Comparison of ENCODE assay signal across 8 mouse cellular contexts in the genomic region with DNA sequence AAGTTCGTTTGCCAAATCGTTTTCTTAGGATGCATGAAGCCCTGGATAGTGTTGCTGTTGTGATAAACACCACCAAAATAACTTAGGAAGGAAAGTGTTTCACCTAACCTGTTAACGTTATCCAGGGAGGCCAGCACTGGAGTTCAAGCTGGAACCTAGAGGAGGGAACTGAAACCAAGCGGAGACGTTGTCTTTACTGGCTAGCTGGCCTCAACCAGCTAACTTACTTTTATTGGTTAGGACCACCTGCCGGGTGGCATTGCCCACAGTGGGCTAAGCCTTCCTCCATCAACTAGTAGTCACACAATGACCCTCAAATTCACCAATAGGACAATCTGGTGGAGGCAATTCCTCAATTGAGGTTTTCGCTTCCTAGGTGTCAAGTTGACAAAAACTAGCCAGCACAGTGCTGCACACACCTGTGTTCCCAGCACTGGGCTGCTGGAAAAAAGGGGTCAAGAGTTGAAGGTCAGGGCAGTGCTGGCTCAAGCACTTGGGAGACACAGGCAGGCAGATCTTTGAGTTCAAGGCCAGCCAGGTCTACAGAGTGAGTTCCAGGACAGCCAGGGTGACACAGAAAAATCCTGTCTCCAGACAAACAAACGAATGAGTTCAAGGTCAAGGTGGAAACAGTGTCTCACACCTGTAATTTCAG. TPM values are rescaled to one million over a fixed set of nuclear protein-coding genes. Genes with fewer than 3 reads are reported as not detected.
DNase-seq lines count a peak whose midpoint lies in the region; ATAC-seq and TF ChIP-seq lines count a peak whose summit lies in the region.

No protein-coding gene starts in this region.

- no peak overlapping the region for H3K9ac ChIP-seq in hindbrain, embryonic 11.5 days (ENCODE audit: low read depth, low read length)
- no peak overlapping the region for H3K9ac ChIP-seq in ES-Bruce4 (ENCODE audit: low read depth, poor library complexity, severe bottlenecking)
- H3K9ac ChIP-seq in embryonic facial prominence, embryonic 11.5 days (replicated peaks; ENCODE audit: low read length) = 0 out of 2 replicates have a peak overlapping the region, but pooled peaks have one; percentile 18
- peak overlapping the region; percentile 25; the same call in 1 of the 2 replicates for H3K9ac ChIP-seq in limb, embryonic 13.5 days

- peak overlapping the region; percentile 100 for H3K4me3 ChIP-seq in hindbrain, embryonic 10.5 days
- H3K4me3 ChIP-seq in hindbrain, embryonic 11.5 days (ENCODE audit: low read depth, low read length) = no peak overlapping the region
- no peak overlapping the region for H3K4me3 ChIP-seq in ES-Bruce4 (ENCODE audit: low read depth, low read length)
- H3K4me3 ChIP-seq in embryonic facial prominence, embryonic 11.5 days (ENCODE audit: low read depth, low read length) = no peak overlapping the region
- no peak overlapping the region; the same call in 1 of the 2 replicates for H3K4me3 ChIP-seq in limb, embryonic 13.5 days
- no peak overlapping the region for H3K4me3 ChIP-seq in thymus, adult 2 months (ENCODE audit: control insufficient read depth, insufficient read depth, low read length)

- H3K27ac ChIP-seq in hindbrain, embryonic 10.5 days = no peak overlapping the region
- no peak overlapping the region for H3K27ac ChIP-seq in hindbrain, embryonic 11.5 days (ENCODE audit: low read depth, low read length)
- H3K27ac ChIP-seq in ES-Bruce4 (ENCODE audit: insufficient read depth, low read length) = peak overlapping the region; percentile 66
- no peak overlapping the region for H3K27ac ChIP-seq in embryonic facial prominence, embryonic 11.5 days (replicated peaks; ENCODE audit: low read depth, low read length)
- H3K27ac ChIP-seq in limb, embryonic 13.5 days = no peak overlapping the region
- H3K27ac ChIP-seq in thymus, adult 2 months (ENCODE audit: control insufficient read depth, insufficient read depth, low read length) = no peak overlapping the region

- peaks cover 18% of the 10 kb centered on the region for H3K4me1 ChIP-seq in hindbrain, embryonic 10.5 days (replicated peaks)
- H3K4me1 ChIP-seq in hindbrain, embryonic 11.5 days (replicated peaks; ENCODE audit: control insufficient read depth, insufficient read depth, low read length) = 0 out of 2 replicates have a peak, but pooled peaks cover 4% of the 10 kb centered on the region
- no peaks in the 10 kb centered on the region for H3K4me1 ChIP-seq in ES-Bruce4 (ENCODE audit: control insufficient read depth, insufficient read depth, low read length)
- H3K4me1 ChIP-seq in embryonic facial prominence, embryonic 11.5 days (ENCODE audit: control insufficient read depth, insufficient read depth, low read length) = no peaks in the 10 kb centered on the region
- H3K4me1 ChIP-seq in limb, embryonic 13.5 days = peaks cover 16% of the 10 kb centered on the region
- H3K4me1 ChIP-seq in thymus, adult 2 months (replicated peaks; ENCODE audit: control insufficient read depth, insufficient read depth, low read length) = peaks cover 4% of the 10 kb centered on the region

- no peak for TF ChIP-seq POLR2A in ES-Bruce4 (IDR thresholded peaks at IDR 0.05; ENCODE audit: insufficient read depth, low read length)
- no peak for TF ChIP-seq POLR2A in thymus, adult 2 months (IDR thresholded peaks at IDR 0.05; ENCODE audit: control insufficient read depth, extremely low read depth, insufficient read depth, low read length, poor library complexity)

- TF ChIP-seq CTCF in ES-Bruce4 (IDR thresholded peaks at IDR 0.05; ENCODE audit: low read depth, low read length) = no peak
- no peak for TF ChIP-seq CTCF in thymus, adult 2 months (IDR thresholded peaks at IDR 0.05; ENCODE audit: borderline replicate concordance, control insufficient read depth, extremely low read depth, insufficient read depth, low read length, poor library complexity)

- ATAC-seq in hindbrain, embryonic 11.5 days (ENCODE audit: low FRiP score) = no peak
- no peak for ATAC-seq in embryonic facial prominence, embryonic 11.5 days (replicated peaks; ENCODE audit: insufficient number of reproducible peaks, low FRiP score, low TSS enrichment, low read depth)
- no peak for ATAC-seq in limb, embryonic 13.5 days (ENCODE audit: low FRiP score, low read depth)
- ATAC-seq in erythroid progenitor cell, adult 5-6 weeks (replicated peaks; ENCODE audit: low FRiP score, poor library complexity, severe bottlenecking) = no peak

- H3K36me3 ChIP-seq in hindbrain, embryonic 10.5 days = peaks cover 22% of the 10 kb centered on the region
- H3K36me3 ChIP-seq in hindbrain, embryonic 11.5 days (ENCODE audit: control insufficient read depth, insufficient read depth, low read length) = no peaks in the 10 kb centered on the region
- H3K36me3 ChIP-seq in ES-Bruce4 (ENCODE audit: control insufficient read depth, insufficient read depth, low read length, poor library complexity, severe bottlenecking) = peaks cover 22% of the 10 kb centered on the region
- no peaks in the 10 kb centered on the region for H3K36me3 ChIP-seq in embryonic facial prominence, embryonic 11.5 days (replicated peaks; ENCODE audit: control insufficient read depth, insufficient read depth, low read depth, low read length)
- peaks cover 20% of the 10 kb centered on the region for H3K36me3 ChIP-seq in limb, embryonic 13.5 days
- H3K36me3 ChIP-seq in thymus, adult 2 months (ENCODE audit: control insufficient read depth, insufficient read depth, low read length) = peaks cover 10% of the 10 kb centered on the region

- TF ChIP-seq EP300 in ES-Bruce4 (IDR thresholded peaks at IDR 0.05; ENCODE audit: insufficient read depth, low read depth, low read length) = peak; percentile 90

- H3K4me2 ChIP-seq in hindbrain, embryonic 11.5 days (replicated peaks; ENCODE audit: low read depth, low read length) = no peak overlapping the region
- H3K4me2 ChIP-seq in embryonic facial prominence, embryonic 11.5 days (ENCODE audit: low read depth, low read length) = no peak overlapping the region
- peak overlapping the region; percentile 86 for H3K4me2 ChIP-seq in limb, embryonic 13.5 days (replicated peaks)

- H3K9me3 ChIP-seq in hindbrain, embryonic 10.5 days = no peaks in the 10 kb centered on the region
- H3K9me3 ChIP-seq in hindbrain, embryonic 11.5 days (ENCODE audit: control insufficient read depth, low read length) = no peaks in the 10 kb centered on the region
- H3K9me3 ChIP-seq in ES-Bruce4 (replicated peaks; ENCODE audit: control insufficient read depth, insufficient read depth, low read length, poor library complexity, severe bottlenecking) = no peaks in the 10 kb centered on the region
- no peaks in the 10 kb centered on the region for H3K9me3 ChIP-seq in embryonic facial prominence, embryonic 11.5 days (replicated peaks; ENCODE audit: control insufficient read depth, low read length)
- H3K9me3 ChIP-seq in limb, embryonic 13.5 days = no peaks in the 10 kb centered on the region

- H3K27me3 ChIP-seq in hindbrain, embryonic 10.5 days (ENCODE audit: insufficient read depth, poor library complexity, severe bottlenecking) = no peaks in the 10 kb centered on the region
- no peaks in the 10 kb centered on the region for H3K27me3 ChIP-seq in hindbrain, embryonic 11.5 days (ENCODE audit: control insufficient read depth, insufficient read depth, low read length)
- no peaks in the 10 kb centered on the region for H3K27me3 ChIP-seq in ES-Bruce4 (ENCODE audit: control insufficient read depth, insufficient read depth, low read length, poor library complexity, severe bottlenecking)
- H3K27me3 ChIP-seq in embryonic facial prominence, embryonic 11.5 days (ENCODE audit: control insufficient read depth, insufficient read depth, low read length) = no peaks in the 10 kb centered on the region
- no peaks in the 10 kb centered on the region for H3K27me3 ChIP-seq in limb, embryonic 13.5 days
- no peaks in the 10 kb centered on the region for H3K27me3 ChIP-seq in thymus, adult 2 months (ENCODE audit: control insufficient read depth, insufficient read depth, low read length)

- 73% methylated on average over 8 of the region's 8 CpGs for WGBS in hindbrain, embryonic 10.5 days
- 75% methylated on average over 8 of the region's 8 CpGs for WGBS in hindbrain, embryonic 11.5 days
- 69% methylated on average over 8 of the region's 8 CpGs for WGBS in embryonic facial prominence, embryonic 11.5 days
- WGBS in limb, embryonic 13.5 days = 66% methylated on average over 8 of the region's 8 CpGs
- WGBS in thymus, adult 2 months = 61% methylated on average over 8 of the region's 8 CpGs

- DNase-seq in hindbrain, embryonic 10.5 days (ENCODE audit: low spot score) = no peak
- DNase-seq in hindbrain, embryonic 11.5 days (ENCODE audit: low spot score) = no peak
- no peak for DNase-seq in embryonic facial prominence, embryonic 11.5 days (ENCODE audit: low spot score)
- DNase-seq in thymus, adult 2 months = no peak
- no peak for DNase-seq in spleen, postnatal 10 days (ENCODE audit: low spot score in 2 of 2)

RNA-seq across cellular contexts. Expression of gene Tomm5, which starts 0.7 kb away (rescaled TPM):
- 204 and 213 TPM in 2 replicates for polyA plus RNA-seq in hindbrain, embryonic 10.5 days (2016; fragmentation: Nextera tagmentation; extraction: Ambion mirVana)
- polyA plus RNA-seq in hindbrain, embryonic 11.5 days (2014; fragmentation: Nextera tagmentation; extraction: Ambion mirVana) = 166 and 180 TPM in 2 replicates
- 112 and 114 TPM in 2 replicates for polyA plus RNA-seq in ES-Bruce4 (2011; ENCODE audit: insufficient read depth, insufficient read length, low read depth, missing spikeins)
- polyA plus RNA-seq in embryonic facial prominence, embryonic 11.5 days (2014; fragmentation: Nextera tagmentation; extraction: Ambion mirVana) = 200 and 211 TPM in 2 replicates
- polyA plus RNA-seq in limb, embryonic 13.5 days (2015; fragmentation: Nextera tagmentation; extraction: Ambion mirVana) = 213 and 223 TPM in 2 replicates
- 68.0 and 92.4 TPM in 2 replicates for polyA plus RNA-seq in thymus, adult 2 months (2012; rRNA removed)
- 9.0 and 70.4 TPM in 2 replicates for total RNA-seq in erythroid progenitor cell, adult 5-6 weeks (2015; ENCODE audit: low replicate concordance)
- 32.3 and 52.8 TPM in 2 replicates for total RNA-seq in erythroid progenitor cell, adult 5-6 weeks (2017; ENCODE audit: low replicate concordance)

RNA-seq across cellular contexts. Expression of gene Fbxo10, which starts 24.2 kb away (rescaled TPM):
- polyA plus RNA-seq in hindbrain, embryonic 10.5 days (2016; fragmentation: Nextera tagmentation; extraction: Ambion mirVana) = 14.4 and 16.5 TPM in 2 replicates
- 5.1 and 5.6 TPM in 2 replicates for polyA plus RNA-seq in hindbrain, embryonic 11.5 days (2014; fragmentation: Nextera tagmentation; extraction: Ambion mirVana)
- polyA plus RNA-seq in ES-Bruce4 (2011; ENCODE audit: insufficient read depth, insufficient read length, low read depth, missing spikeins) = 2.6 and 3.9 TPM in 2 replicates
- polyA plus RNA-seq in embryonic facial prominence, embryonic 11.5 days (2014; fragmentation: Nextera tagmentation; extraction: Ambion mirVana) = 6.5 and 7.7 TPM in 2 replicates
- polyA plus RNA-seq in limb, embryonic 13.5 days (2015; fragmentation: Nextera tagmentation; extraction: Ambion mirVana) = 17.9 and 19.2 TPM in 2 replicates
- 16.3 and 19.2 TPM in 2 replicates for polyA plus RNA-seq in thymus, adult 2 months (2012; rRNA removed)
- 6.1 and 9.6 TPM in 2 replicates for total RNA-seq in erythroid progenitor cell, adult 5-6 weeks (2015; ENCODE audit: low replicate concordance)
- total RNA-seq in erythroid progenitor cell, adult 5-6 weeks (2017; ENCODE audit: low replicate concordance) = 8.0 and 14.8 TPM in 2 replicates

Comparison
In these comparisons a context has a peak if more than half of its experiments do, and no peak if none do; other contexts are left out.
1. H3K9ac ChIP-seq: peak in embryonic facial prominence, embryonic 11.5 days (single experiment) and limb, embryonic 13.5 days (single experiment); none in hindbrain, embryonic 11.5 days (single experiment) and ES-Bruce4 (single experiment).